Mouse (Mus musculus) granulocyte monocyte progenitor cell, adult 5-6 weeks (primary cell): ENCODE results near the gene Atxn10. TPM values are rescaled to one million over a fixed set of nuclear protein-coding genes. Genes with fewer than 3 reads are reported as not detected.
"Not testable (repeated sequence)": the region's sequence is repeated elsewhere in the genome, so short reads cannot be mapped to it uniquely, and the experiment has no call there.

Experiments used
- ATAC-seq: replicated peaks from 2 replicates; pipeline ENCODE4 v1.8.0; 2016; ENCODE audit warnings: mild to moderate bottlenecking, moderate TSS enrichment, inconsistent platforms; ENCODE audit not compliant: poor library complexity, severe bottlenecking
- total RNA-seq, 2 experiments: library from RNA; stranded (forward) in 1 of 2; stranded (reverse) in 1 of 2; fragments of 200-712, 200-1000 nt in 1 of 2; fragments of >200 nt in 1 of 2; fragmentation: Nextera tagmentation in 1 of 2; gene quantifications; 2 replicates each; pipeline ENCODE4 v1.2.3; 2014 to 2017

Atxn10 gene
- total RNA-seq, 2 experiments from 2014 or later, result 75.8 to 117 TPM

DNA sequence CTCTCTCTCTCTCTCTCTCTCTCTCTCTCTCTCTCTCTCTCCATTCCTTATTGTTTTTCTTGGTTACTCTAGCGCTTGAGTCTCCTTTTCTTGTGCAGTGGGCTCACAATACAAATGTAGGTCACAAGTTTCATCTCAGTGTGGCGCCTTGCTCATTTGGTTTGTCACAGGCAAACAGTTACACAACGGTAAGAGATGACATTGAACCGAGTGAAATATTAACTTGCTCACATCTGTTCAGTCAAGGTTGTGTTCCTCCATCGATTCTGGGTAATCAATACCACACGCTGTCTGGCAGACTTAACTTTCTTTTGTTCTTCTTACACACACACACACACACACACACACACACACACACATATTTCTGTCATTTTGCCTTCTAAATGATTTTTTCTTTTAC, 6.0 kb upstream of the Atxn10 start:
- ATAC-seq, result no peak

DNA sequence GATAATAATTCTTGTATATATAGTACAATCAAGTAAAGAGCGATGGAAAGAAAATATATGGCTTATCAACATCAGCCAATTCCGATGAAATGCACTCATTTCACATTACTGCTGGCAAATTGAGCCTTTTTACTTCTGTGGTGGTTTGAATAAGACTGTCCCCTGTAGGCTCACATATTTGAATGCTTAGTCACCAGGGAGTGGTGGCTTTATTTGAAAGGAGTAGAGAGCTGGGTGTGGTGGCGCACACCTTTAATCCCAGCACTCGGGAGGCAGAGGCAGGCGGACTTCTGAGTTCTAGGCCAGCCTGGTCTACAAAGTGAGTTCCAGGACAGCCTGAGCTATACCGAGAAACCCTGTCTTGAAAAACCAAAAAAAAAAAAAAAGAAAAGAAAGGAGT, 2.5 kb upstream of the Atxn10 start:
- ATAC-seq, result not testable (repeated sequence)

GRCm38 (mm10) chr15:85334234-85334633, 1.8 kb upstream of the Atxn10 start:
- ATAC-seq, result no peak

DNA sequence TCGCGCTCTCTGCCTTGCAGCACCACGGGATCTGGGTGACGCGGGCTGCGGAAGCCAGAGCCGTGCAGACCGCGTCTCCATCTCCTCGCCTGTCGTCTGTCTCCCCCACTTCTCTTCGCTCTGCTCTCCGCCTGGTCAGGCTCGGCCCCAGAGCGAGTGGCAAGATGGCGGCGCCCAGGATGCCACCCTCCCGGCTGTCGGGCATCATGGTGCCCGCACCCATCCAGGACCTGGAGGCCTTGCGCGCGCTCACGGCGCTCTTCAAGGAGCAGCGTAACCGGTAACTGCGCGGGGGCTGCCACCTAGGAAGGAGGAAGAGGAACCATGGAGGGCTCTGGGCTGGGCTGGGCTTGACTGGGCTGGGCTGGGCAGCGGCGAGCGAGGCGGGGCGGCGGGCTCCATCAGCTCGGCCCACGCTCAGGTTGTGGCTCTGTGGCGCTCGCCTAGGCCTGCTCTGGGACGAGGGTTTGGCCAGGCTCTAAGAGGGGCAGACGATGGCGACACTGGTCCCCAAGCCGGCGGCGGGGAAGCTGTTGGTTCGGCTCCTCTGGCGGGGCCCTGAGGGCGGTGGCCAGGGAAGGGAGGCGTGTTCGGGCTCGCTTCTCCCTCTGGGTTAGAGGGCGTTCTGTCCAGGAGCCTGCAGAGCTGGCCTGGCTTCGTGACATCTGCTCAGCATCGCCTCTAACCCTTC, 401 bp downstream of the Atxn10 start:
- ATAC-seq, result peak; percentile 87

GRCm38 (mm10) chr15:85337219-85337618, 1.2 kb downstream of the Atxn10 start:
- peak; percentile 10; the same call in 1 of the 2 replicates for ATAC-seq

GRCm38 (mm10) chr15:85337979-85338378, 1.9 kb downstream of the Atxn10 start:
- ATAC-seq, result no peak

- no peak for ATAC-seq
Measured at GRCm38 (mm10) chr15:85342246-85342645, 6.2 kb downstream of the Atxn10 start.

- no peak for ATAC-seq
Measured at GRCm38 (mm10) chr15:85344673-85345072, 8.6 kb downstream of the Atxn10 start.

- no peak for ATAC-seq
Measured at GRCm38 (mm10) chr15:85347058-85347700, 11.1 kb downstream of the Atxn10 start.

GRCm38 (mm10) chr15:85350144-85350543, 14.1 kb downstream of the Atxn10 start:
- ATAC-seq, result no peak

- ATAC-seq, result no peak
Measured at GRCm38 (mm10) chr15:85354060-85354459, 18.0 kb downstream of the Atxn10 start.

DNA sequence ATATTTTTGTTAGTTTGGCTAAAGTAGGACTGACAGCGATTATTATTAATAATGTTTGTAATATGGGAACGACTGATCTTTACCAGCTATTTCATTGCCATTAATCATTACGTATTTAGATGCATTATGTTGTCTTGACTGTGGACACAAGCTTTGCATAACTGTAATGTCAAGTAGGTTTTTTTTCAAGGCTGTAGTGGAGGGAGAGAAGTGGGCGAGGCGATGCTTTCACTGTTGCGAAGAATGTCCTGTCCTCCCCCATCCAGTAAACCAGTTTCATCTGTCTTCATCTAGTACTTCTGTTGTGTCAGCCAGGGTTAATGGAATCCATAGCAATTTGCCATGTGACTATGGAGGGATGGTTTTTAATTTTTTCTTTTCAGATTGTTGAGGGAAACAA, 20.1 kb downstream of the Atxn10 start:
- ATAC-seq, result no peak

- ATAC-seq, result peak; percentile 88
Measured at GRCm38 (mm10) chr15:85357465-85358225, 21.6 kb downstream of the Atxn10 start.

- ATAC-seq, result no peak
Measured at GRCm38 (mm10) chr15:85359483-85359882, 23.4 kb downstream of the Atxn10 start.

- no peak; the same call in 1 of the 2 replicates for ATAC-seq
Measured at GRCm38 (mm10) chr15:85359901-85360300, 23.9 kb downstream of the Atxn10 start.

- no peak for ATAC-seq
Measured at GRCm38 (mm10) chr15:85364366-85364765, 28.3 kb downstream of the Atxn10 start.

DNA sequence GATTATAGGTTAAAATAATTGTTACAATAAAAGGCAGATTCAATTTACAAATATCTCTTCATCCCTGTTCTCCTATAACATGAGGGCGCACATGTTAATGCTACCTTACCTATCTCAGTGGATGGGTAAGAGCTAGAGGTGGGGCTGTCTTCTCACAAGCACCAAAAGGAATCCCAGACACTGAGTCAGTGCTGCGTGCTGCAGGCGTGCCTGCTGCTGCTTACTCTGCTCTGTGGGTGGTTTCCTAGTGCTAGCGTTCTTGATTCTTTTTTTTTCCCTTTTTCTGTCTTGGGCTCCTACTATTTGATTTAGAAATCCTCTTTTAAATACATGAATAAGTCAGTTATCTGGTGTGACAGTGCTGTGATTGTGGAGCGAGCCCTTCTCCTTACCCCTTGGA, 30.9 kb downstream of the Atxn10 start:
- no peak for ATAC-seq

DNA sequence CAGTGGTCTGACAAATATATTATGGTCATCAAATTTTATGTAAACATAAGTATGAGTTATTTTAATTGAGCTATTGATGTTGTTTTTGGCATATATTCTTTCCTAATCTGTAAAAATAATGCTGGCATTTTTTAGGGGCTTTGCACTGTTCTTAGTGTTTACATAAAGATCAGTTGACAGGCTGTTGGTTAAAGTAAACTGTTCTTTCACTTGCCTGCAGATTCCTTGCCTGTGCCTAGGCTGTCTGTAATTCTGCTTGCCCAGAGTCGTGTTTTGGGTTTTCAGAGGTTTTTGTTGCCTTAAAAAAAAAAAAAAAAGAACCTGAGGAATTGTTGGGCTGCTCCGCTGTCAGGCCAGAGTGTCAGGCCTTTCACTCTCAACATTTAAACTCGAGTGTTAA, 33.7 kb downstream of the Atxn10 start:
- no peak for ATAC-seq

DNA sequence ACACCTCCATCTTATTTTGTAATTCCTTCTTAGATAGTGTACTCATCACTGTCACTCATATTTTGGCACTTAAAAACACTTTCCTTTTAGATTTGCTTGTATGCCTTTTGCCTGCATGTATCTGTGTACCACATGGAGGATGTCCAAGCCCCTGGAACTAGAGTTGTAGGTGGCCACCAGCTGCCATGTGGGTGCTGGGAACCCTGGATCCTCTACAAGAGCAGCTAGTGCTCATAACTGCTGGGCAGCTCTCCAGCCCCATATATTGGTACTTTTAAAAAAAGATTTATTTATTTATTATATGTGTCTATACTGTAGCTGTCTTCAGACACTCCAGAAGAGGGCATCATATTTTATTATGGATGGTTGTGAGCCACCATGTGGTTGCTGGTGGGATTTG, 37.1 kb downstream of the Atxn10 start:
- no peak for ATAC-seq

DNA sequence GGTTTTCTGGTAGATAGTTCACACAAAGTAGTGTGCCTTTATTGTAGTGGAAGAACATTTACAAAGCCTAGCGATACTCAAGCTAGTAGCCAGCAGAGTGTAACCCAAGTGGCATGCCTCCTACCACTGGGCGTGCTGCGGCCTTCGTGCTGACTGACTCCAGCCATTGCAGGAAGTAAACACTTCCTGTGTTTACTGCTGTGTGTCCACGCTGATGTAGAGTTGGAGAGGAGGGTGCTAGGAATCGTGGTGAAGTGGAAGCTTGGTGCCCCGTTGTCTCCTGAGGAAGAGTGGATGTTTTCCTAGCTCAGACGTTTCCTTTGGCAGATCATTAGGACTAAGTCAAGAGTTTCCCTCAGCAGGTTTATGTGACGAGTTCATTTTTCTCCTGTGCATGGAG, 47.4 kb downstream of the Atxn10 start:
- no peak for ATAC-seq

DNA sequence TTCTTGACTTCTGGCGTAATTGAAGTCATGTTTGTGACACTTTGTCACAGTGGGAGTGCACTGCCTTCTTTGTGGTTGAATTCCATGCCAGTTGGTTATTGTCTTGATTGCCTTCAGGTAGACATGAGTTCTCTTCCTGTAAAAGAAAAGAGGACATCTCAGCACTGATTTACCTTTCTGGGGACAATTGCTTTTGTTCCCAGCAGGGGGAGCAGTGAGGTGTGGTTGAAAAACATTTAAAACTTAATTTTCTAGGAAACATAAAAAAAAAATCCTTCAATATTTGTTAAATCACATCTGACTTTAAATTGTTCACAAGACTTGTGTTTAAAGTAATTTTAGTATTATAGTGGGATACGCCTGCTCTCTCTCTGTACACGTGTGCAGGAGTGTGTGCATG, 52.7 kb downstream of the Atxn10 start:
- ATAC-seq, result no peak
